Mouse (Mus musculus) urinary bladder, adult 18-20 months (tissue): ENCODE data around the gene Cox10.

Experiments
- DNase-seq, 2 experiments: peaks; one replicate each; pipeline ENCODE4 v3.0.0; 2022; ENCODE audit warnings: low spot score in 2 of 2, mixed read lengths in 2 of 2

The Cox10 gene

DNA sequence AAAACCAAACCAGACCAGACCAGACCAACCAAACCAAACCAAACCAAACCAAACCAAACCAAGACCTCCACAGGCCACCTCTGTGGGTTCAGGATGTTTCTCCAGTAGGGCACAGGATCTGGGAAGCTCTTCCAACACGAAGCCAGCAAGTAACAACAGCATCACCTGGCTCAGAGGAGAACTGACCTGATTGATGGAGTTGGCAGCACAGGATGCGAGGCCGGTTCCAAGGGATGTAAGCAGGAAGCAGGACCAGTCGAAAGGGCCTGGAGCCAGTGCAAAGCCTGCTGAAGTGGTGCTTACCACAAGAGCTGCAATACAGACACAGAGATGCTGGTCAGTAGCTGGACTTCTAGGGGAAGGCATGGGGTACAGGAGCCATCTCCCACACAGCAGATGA, 34.2 kb downstream of the Cox10 start:
- no peak for DNase-seq

DNA sequence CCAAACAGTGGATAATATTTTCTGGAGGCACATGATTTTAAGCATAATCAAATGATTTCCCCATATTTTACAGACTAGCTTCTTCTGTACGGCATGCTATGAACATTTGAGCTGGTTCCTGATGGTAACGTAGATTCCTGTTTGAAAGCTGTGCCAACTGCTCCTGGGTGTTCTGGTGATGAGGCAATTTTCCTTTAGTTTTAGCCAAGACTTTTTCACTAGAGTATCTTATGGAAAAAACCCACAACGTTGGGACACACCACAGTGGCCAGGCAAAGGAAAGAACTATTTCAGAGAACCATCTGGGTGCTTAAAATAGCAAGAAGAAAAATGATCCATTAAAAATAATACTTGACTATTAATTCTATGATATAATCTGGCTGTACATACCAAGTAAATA, 35.2 kb downstream of the Cox10 start:
- DNase-seq = no peak

DNA sequence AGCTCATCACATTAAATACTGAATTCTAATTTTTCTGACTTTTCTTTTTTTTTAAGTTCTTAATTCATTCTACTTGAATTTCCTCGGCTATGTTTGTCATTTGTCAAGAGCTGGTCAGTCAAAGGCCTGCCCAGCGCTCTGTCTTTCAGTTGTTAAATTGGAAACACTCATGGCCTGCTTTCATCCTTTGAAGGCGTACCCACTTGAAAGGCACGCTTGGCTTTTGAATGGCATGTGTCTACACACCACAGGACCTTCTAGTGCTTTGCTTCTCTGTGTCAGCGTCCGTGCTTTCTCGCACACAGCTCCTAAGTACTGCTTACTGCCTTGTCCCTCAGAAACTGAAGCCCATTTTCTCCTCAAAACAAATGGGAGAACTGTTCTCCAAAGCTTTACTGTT, 38.0 kb downstream of the Cox10 start:
- no peak for DNase-seq

DNA sequence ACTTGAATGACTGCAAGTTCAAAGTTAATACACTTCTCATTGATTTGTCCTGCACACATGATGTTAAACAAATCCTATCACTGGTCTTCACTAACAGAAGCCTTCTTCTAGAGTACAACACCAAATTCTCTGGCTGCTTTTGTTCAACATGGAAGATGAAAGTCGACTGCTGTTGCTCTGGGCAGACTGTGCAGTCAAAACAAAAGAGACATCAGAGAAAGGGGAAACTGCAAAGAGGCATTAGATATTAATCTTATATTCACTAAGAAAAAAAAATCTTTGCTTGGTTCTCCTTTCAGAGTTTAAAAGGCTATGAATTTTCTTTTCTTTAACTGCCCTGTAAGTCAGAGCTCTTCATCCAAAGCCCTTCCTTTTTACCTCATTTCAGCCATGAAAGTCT, 39.7 kb downstream of the Cox10 start:
- DNase-seq = no peak

DNA sequence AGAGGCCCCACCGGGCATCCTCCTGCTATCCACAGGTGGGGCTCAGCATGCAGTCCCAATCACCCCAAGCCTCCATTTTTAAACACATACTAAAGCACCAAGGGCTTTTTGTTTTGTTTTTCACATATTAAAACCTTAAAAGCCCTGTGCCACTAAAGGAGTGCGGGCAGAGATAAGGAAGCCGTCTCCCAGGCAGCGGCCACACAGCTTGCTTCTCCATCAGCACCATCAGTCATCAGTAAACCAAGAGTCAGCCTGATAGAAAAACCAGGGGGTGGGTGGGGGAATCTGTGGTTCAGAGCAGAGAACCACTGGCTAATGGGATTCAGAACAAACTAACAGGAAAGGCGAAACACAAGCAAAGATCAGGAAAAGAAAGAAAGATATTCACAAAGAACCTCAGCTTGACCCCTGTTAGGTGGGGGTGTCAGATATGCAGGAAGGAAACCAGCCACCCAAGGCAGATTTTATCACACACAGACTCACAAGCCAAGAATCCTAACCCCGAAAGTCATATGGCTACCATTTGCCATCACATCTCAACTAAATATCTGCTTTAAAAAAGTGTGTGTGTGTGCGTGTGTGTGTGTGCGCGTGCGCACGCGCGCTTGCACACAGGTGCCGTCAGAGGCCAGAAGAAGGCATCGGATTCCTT, 41.7 kb downstream of the Cox10 start:
- DNase-seq = no peak

DNA sequence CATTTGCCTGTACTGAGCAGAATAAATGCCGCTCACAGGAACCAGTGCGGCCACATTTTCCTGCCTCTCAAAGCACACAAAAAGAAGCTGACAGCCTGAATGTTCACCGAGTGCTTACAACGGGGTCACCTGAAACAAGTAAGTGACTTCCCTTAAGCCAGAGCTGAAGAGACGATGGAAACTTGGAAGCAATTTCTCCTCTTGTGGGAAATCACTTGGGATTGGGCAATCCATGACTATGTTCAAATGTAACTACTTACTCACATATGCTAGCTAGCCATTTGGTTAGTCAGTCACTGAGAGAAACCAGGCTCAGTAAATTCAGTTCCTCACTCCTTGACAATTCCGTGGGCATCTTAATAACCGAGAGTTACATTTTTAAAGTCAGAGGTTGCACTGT, 43.0 kb downstream of the Cox10 start:
- no peak for DNase-seq

DNA sequence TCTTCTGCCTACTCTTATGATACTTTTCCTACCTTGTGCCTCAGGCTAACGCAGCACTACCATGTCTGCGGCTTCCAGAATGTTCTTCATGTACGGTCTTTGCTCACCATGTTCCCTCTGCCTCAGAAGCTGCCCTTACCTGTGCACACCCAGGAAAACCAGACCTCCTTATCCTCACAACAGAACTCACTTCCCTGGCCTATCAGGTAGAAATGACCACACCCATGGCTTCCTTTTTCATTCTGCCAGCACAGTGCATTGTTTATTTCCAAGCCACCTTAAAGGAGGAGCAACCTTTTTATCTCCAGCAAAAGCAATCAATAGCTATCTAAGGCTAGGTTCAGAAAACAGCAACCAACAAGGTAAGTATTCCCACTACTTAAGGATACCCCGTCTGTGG, 43.6 kb downstream of the Cox10 start:
- no peak for DNase-seq

DNA sequence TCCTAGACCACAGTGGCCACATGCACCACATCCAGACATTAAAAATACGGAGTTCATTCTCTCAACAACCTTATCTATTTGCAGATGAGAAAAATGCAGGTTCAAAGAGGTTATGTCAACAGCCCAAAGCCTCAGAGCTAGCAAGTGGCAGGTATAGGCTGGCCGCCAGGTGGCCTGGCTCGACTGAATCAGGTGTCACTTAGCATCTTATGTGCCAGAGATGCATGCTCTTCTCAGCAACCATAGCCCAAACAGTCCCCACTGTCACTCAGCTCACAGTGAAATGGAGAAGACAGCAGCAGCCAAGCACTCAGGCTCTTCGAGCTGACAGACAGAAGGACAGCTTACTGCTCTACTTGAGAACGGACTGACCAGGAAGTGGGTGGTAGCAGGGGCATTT, 44.6 kb downstream of the Cox10 start:
- no peak for DNase-seq

DNA sequence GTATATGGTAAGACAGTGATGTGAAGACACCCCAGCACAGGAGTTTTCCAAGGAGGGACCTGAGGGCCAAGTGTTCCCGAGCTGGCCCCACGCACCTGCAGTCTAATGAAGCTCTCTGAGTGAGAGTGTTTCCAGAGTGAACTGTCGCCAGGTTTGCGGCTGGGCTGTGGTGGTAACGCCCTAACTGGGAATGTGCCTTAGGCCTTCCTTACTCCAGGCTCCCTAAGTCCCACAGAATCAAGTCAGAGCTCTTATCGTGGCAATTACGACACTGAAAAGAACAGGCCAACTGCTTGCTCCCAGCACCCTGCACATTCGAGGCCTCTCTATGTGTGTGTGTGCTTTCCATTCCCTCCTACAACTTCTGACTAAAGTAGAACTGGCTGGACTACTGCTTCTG, 51.8 kb downstream of the Cox10 start:
- DNase-seq = no peak

DNA sequence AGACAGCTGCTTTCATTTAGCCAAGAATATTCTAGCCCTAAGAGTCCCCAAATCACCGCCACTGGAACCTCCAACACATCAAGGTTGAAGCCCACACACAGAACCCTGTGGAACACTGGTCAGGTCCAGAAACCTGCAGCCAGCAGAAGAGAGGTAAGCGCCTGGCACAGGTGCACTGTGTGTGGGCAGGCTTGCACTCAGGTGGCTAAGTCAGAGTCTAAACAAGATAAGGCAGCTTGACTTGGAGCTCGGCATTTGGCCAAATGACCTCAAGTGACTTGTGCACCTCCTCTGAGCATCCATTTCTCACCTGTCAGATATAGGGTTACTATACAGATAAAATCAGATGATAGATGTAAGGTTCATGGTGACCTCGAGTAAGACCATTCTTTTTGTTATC, 53.4 kb downstream of the Cox10 start:
- no peak for DNase-seq

DNA sequence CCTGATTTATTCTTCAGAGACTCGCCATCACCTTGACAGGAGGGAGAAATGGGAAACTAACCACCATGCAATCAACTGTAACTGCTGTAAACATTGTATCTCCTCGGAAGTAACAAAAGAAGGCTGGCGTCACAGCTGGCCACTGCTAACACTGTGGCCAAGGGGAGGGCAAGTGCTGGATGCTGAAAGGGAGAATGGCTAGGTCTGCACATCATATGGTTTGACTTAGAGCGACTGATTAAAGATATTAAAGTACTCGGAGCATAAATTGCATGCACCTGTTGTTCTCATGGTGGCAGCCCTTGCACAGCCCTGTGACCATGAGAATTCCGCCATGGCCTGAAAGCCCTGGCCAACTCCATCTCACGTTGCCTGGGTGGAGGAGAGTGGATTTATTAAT, 54.7 kb downstream of the Cox10 start:
- no peak for DNase-seq

DNA sequence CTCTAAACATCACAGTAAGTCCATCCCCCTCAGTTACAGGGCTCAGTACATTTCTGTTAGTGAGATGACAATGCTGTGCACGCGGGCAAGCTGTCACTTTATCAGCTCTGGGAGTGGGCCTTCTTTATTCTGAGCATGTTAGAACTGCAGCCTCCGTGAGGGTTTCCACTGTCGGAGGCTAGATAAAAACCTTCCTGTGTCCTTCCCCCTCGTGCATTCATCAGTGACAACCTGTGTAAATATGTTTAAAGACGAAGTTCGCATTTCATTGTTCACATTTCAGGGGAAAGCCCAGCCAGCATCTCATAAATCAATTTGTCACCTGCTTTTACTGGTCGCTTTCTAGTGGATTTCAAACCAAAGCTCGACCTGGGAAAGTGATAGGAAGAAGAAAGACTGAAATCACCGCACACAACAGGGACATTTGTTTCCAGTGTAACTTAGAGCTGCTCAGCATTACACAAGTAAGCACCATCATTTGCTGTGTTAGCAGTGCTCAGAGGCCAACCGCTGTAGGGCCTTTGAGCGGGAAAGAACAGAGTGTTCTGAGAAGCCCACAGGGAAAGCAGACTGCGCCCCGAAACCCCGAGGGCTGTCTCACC, 55.8 kb downstream of the Cox10 start:
- no peak for DNase-seq

DNA sequence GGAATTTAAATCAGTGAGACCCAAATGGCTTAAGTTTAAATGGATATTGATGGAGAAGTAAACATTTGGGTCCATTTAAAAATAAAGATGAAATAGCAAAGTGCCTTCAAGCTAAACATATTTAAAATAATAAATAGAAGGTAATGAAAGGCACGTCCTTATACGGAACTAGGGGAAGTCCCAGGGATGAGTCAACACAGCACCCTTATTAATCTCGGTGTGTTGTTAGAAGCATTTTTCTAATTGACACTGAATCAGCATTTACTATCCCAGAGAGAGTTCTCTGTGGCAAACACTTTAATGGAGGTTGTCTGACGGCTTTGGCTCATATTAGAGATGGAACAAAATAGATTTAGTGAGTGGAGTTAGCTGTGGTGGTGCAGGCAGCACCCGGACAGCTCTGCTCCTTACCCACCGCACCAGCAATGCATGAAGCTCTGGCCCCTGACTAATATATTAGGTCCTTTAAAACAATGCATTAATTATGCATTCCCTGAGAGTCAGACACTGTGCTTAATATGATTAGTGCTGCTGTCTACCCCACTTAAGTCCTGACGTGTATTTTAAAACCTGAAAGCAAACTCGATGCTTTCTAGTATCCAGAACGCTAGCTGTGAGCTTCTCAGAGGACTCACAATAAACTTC, 56.7 kb downstream of the Cox10 start:
- no peak for DNase-seq

DNA sequence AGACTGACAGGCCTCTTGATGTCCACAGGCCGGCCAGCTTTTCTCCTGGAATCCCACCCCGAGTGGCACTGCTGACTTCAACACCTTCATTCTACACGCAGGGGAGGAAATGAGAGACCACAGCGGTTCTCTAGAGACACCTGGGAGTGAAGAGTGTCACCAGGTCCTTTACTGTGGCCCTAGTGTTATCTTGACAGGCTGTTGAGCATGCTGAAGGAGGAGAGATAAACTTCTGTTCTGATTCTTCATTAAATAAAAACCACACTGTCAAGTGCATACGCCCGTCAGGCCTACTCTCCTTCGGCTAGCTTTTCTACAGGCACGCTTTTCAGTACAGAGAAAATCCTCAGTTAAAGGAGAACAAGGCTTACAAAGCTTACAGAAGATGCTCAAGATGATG, 60.0 kb downstream of the Cox10 start:
- no peak for DNase-seq

DNA sequence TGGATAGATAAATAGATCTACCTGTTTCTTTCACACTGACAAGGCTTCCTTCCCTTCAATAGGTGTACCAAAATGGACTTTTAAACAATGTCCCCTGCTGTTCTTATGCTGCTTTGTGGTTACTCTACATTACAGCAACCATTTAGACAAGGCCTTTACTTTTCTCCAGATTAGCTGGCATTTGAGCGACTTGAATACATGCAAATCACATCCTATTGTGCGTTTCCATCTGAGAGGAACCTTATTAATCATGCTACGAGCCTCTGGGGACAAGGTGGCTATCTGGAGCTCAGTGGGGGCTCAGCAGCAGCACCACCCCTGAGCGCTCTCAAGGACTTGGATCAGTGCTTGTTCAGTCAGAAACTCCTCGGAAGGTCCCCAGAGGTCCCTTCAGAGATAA, 61.1 kb downstream of the Cox10 start:
- no peak for DNase-seq

DNA sequence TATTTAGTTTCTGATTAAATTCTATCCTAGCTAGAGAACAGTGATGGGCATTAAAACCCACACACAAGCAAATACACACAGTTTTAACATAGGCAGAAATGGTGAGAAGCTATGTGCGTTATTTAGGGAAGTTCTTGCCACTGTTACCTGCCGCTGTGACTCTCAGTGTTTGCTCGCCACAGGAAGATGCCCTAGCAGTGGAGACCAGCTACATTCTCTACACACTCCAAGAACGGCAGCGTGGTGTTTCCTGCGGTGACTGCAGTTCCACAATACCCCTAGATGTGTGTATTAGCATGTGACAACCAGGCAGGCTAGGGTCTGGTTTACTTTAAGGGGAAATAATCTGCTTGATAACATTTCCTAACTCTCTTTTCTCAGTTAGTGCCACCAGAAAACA, 64.0 kb downstream of the Cox10 start:
- no peak for DNase-seq

DNA sequence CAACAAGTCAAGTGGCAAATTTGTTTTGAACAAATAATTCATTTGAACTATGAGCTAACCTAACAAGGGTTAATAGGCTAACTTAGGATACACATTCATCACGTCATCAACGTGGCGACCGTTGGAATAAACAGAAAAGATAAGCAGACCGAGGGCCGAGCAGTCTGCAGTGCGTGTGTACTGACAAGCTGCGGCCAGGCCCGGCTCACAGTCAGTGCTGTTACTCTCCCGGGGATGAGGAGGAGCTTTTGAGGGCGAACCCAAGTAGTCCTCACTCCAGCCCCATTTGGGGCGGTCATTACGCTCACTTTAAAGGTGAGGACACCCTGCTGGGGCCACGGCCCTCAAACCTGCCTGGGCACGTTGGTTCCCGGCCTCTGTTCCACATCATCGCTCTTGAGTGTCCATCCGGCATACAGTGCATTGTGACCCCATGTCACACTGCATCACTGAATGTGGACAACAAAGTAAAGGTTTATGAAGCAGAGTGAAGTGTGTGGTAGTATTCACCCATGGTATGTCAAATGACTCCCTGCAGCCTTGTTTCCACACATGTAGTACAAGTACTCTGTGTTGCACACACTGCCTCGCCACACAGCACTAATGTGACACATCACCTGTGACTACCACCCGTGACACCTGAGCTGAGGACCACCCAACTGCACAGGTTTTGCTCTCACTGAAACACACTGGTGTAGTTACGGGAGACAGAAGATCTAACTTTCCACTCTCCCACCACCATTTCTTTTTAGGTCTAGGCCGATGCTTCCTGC, 68.4 kb downstream of the Cox10 start:
- no peak for DNase-seq

DNA sequence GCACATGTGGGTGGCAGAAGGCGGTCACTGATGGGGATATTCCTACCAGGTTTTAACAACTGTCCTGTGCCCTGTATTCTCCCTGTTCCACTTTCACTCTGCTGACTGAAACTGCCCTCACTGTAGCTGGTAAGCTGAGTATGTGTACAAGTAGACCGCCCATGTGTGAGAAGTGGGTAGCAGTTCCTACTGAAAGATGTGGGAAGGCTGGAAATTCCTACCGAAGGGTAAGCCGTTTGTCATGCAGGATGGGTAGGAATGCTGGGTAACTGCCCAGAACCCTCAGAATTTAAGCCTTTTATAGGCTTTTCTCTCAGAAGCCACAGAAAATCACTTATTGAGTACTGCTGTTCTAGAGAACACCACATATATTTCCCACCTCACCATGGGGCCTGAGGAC, 75.1 kb downstream of the Cox10 start:
- DNase-seq = no peak

DNA sequence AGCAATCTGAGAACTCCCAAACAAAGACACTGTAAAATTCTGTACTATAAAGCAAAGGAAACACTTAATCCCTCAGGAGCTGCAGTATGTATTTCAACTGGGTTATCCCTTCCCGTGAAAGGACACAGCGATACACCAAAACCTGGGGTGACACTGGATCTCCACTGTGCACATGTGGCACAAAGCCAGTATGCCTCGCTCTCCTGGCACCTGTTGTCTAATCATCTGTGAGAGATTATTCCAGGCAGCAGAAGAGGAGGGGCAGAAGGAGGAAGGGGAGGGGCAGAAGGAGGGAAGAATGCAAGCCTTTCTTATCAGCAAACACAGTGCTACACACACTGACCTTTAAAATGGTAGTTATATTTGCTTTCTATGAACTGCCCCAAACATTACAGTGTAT, 75.8 kb downstream of the Cox10 start:
- no peak for DNase-seq

DNA sequence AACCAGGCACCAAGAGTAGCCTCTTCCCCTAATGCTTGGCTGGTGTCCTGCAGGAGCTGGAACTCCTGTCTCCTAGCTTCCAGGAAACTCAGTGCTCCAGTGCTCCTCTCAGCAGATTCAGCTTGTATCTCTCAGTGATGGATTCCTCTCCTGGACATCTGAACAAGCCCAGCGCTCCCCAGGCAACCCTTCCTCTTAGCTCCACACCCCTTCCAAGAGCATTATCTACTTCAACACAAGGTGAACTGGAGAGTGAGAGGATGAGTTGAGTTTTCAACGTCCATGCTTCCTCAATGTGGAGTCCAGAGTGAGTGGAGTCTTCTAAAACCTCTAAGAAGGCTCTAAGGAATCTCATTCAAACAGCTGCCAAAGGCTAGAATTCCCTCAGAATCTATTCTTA, 76.6 kb downstream of the Cox10 start:
- no peak for DNase-seq

DNA sequence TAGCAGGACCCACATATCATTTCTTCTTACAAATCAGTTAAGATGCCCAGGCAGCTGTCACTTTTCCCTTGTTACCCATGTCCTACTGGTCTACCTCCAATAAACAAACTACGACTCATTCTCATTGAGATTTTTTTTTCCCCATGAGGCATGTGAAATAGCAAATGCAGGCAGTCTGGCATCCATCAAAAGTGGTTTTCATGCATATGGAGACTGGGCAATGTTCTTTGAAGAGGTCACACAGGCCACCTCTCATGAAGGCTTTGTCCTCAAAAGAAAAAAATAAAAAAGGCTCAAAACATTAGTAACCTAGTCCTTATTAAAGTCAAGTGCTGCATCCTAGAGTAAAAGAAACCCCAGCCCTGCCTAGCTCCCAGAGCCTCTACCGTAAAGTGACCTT, 78.2 kb downstream of the Cox10 start:
- no peak for DNase-seq

DNA sequence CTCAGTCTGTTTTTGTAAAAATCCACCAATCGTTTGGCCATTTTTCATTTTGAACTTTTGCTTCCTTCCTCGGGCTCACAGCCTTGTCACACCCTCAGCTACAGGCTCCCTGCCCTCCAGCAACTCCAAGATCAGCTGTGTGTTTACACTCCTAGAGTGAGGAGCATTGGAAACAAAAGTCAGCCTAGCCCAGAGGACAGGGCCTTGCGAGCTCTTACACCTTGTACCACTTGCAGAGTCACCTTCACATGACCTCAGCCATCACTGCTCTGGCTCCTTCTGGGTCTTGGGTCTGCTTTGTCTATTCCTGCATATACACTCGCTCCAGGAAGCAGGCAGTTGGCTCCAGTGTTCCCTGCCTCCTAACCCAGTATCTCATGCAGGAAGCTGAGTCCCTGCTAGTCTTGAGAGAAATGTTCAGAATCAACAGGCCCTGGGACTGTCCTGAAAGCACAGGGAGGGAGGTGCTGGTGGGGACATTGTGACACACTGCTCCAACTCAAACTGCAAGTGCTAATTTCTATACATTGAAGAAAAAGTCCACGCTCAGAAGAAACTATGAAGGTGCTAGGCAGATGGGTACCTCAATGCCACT, 79.0 kb downstream of the Cox10 start:
- DNase-seq = no peak

DNA sequence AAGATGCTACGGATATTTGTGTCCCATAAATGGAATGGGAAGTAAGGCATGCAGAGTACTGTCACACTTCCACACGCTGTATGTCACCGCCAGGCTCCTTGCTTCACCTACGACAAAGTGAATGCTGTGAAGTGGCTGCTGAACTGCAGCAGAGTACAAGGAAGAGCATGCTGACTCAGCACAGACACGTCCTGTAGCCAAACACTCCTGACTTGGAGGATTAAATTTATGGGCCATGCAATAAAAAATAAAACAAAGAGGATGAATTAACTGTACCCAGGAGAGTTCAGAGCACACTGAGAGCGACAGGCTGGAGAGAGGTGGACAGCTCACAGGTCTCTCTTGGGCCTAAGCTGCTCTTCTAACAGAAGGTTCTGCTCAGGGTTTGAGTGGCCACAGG, 79.8 kb downstream of the Cox10 start:
- DNase-seq = no peak
